Comparison of ENCODE assay signal across 21 mouse cellular contexts in genomic region chr5:29142957-29143356, GRCm38 (mm10). TPM values are rescaled to one million over a fixed set of nuclear protein-coding genes. Genes with fewer than 3 reads are reported as not detected.
"Had no signal": no experiment of that assay in that cellular context is flagged by ENCODE, and none has a peak within 500 bp of the region (broad histone marks: within the 10 kb centered on the region; RNA-seq: fewer than 3 reads in every experiment).

No protein-coding gene starts in this region.

- ATAC-seq: liver, postnatal 0 days; lung, postnatal 0 days; midbrain, embryonic 13.5 days; midbrain, embryonic 15.5 days had no signal

- H3K27me3 ChIP-seq: liver, embryonic 13.5 days; liver, embryonic 15.5 days; lung, embryonic 15.5 days; megakaryocyte, embryonic 14.5 days; midbrain, embryonic 13.5 days; midbrain, embryonic 15.5 days; stomach, embryonic 15.5 days had no signal

- H3K4me1 ChIP-seq: liver, embryonic 13.5 days; liver, embryonic 15.5 days; lung, embryonic 15.5 days; megakaryocyte, embryonic 14.5 days; midbrain, embryonic 13.5 days; midbrain, embryonic 15.5 days; stomach, embryonic 15.5 days had no signal

- H3K9me3 ChIP-seq: liver, embryonic 13.5 days; liver, embryonic 15.5 days; lung, embryonic 15.5 days; megakaryocyte, embryonic 14.5 days; midbrain, embryonic 13.5 days; midbrain, embryonic 15.5 days; stomach, embryonic 15.5 days had no signal

- H3K27ac ChIP-seq: liver, embryonic 13.5 days; liver, embryonic 15.5 days; lung, embryonic 15.5 days; macrophage; midbrain, embryonic 13.5 days; midbrain, embryonic 15.5 days; stomach, embryonic 15.5 days; stomach, postnatal 0 days had no signal

- H3K4me2 ChIP-seq: liver, embryonic 13.5 days; liver, embryonic 15.5 days; lung, embryonic 15.5 days; midbrain, embryonic 11.5 days; midbrain, embryonic 13.5 days; midbrain, embryonic 15.5 days; stomach, embryonic 15.5 days had no signal

- H3K4me3 ChIP-seq: liver, embryonic 13.5 days; liver, embryonic 15.5 days; lung, embryonic 15.5 days; megakaryocyte, embryonic 14.5 days; midbrain, embryonic 13.5 days; midbrain, embryonic 15.5 days; stomach, embryonic 15.5 days had no signal

- H3K36me3 ChIP-seq: liver, embryonic 13.5 days; liver, embryonic 15.5 days; lung, embryonic 15.5 days; midbrain, embryonic 13.5 days; midbrain, embryonic 15.5 days; stomach, embryonic 15.5 days had no signal

- H3K9ac ChIP-seq: liver, embryonic 13.5 days; liver, embryonic 15.5 days; liver, postnatal 0 days; lung, embryonic 15.5 days; midbrain, embryonic 13.5 days; midbrain, embryonic 15.5 days; stomach, embryonic 15.5 days had no signal

- DNase-seq: liver, embryonic 13.5 days; liver, postnatal 0 days; lung, adult 2 months; lung, postnatal 14 days; lung, postnatal 36 days; right cerebral cortex, postnatal 14 days; thymus, adult 2 months; thymus, postnatal 25 days; thymus, postnatal 4 days had no signal

RNA-seq across cellular contexts. Expression of gene Rnf32, which starts 52.8 kb away (rescaled TPM):
- total RNA-seq: megakaryocyte progenitor cell, adult 5-6 weeks; monocyte, adult 5-6 weeks had no signal
- polyA plus RNA-seq: macrophage had no signal
